Mouse (Mus musculus): Measurements from ENCODE around the gene Cops9. TPM values are rescaled to one million over a fixed set of nuclear protein-coding genes. Genes with fewer than 3 reads are reported as not detected.
A peak's percentile ranks its signal among the peaks of the same experiment; 100 is the strongest.

Gene Cops9
- polyA plus RNA-seq, 1 experiment from 2014 or later = 467 TPM

DNA sequence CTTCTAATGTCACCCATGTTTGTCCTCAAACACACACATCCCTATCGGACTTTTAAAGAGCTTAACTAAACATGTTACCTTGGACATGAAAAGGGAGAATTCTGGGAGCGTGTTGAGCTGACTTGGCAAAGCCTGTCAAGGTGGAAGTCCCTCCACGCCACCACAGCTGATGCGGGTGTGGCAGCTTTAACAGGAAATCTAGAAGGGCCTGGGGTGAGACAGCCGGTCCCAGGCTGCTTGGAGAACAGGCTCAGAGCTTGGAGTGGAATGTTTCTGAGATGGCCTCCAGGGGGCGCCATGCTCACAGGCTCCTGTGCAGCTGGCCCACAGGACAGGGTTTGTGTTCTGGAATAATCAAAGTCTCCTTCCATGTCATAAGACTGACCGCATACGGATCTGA, 6.9 kb upstream of the Cops9 start, which contains the start of gene Otos:
Gene Otos (minus strand): TSS at position 169 of the 400 bp plus-strand sequence.
- DNase-seq (ENCODE audit: low spot score) (peak; percentile 82), ATAC-seq (replicated peaks; ENCODE audit: low FRiP score, low TSS enrichment, low read depth) (peak; percentile 22; the same call in 1 of the 2 replicates)
- no peaks in the 10 kb centered on the region for H3K36me3 ChIP-seq (ENCODE audit: control insufficient read depth, insufficient read depth, low read length)
- no peak within 1 kb of the TSS for H3K27ac ChIP-seq (ENCODE audit: low read depth)
- no peaks in the 10 kb centered on the region for H3K4me1 ChIP-seq (replicated peaks; ENCODE audit: control insufficient read depth, insufficient read depth, low read length)
- H3K9me3 ChIP-seq (ENCODE audit: control insufficient read depth, low read length) = no peaks in the 10 kb centered on the region
- 28% methylated on average over 8 of the region's 8 CpGs for WGBS
- no peaks in the 10 kb centered on the region for H3K27me3 ChIP-seq (replicated peaks; ENCODE audit: control insufficient read depth, insufficient read depth, low read length)
- no peak within 1 kb of the TSS for H3K4me3 ChIP-seq (ENCODE audit: low read depth, low read length)
- no peak within 1 kb of the TSS for H3K4me2 ChIP-seq (ENCODE audit: low read length)
- no peak within 1 kb of the TSS for H3K9ac ChIP-seq (ENCODE audit: low read length)

DNA sequence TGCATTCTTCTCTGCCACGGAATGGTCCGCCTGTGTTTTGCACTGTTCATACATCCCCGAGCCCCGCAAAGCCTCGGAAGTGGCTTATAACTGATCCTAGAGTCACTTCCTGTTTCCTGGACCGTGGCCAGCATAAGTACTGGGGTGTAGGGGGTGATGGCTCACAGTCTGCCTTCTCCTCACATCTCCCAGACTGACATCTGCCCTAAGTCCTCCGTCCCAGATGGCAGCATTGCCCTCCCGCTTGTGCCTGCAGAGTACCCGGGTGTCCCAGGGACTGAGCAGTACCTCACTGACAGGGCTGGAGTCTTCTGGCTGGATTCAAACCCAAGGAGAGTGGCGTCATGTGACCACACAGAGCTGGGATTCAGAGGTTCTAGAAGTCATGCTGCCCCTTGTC, 6.4 kb upstream of the Cops9 start:
- Histone ChIP-seq H3K4me1 (replicated peaks; ENCODE audit: control insufficient read depth, insufficient read depth, low read length) (no peaks in the 10 kb centered on the region), H3K9me3 (ENCODE audit: control insufficient read depth, low read length) (no peaks in the 10 kb centered on the region), H3K36me3 (ENCODE audit: control insufficient read depth, insufficient read depth, low read length) (no peaks in the 10 kb centered on the region), H3K27ac (ENCODE audit: low read depth) (no peak overlapping the region), H3K4me2 (ENCODE audit: low read length) (no peak overlapping the region), H3K27me3 (replicated peaks; ENCODE audit: control insufficient read depth, insufficient read depth, low read length) (no peaks in the 10 kb centered on the region), H3K9ac (ENCODE audit: low read length) (no peak overlapping the region), H3K4me3 (ENCODE audit: low read depth, low read length) (no peak overlapping the region)
- ATAC-seq (replicated peaks; ENCODE audit: low FRiP score, low TSS enrichment, low read depth) = 0 out of 2 replicates have a peak, but pooled peaks have one; percentile 17
- DNase-seq (ENCODE audit: low spot score) = no peak
- WGBS = 51% methylated on average over 10 of the region's 10 CpGs

GRCm38 (mm10) chr1:92647752-92648151, 6.0 kb upstream of the Cops9 start:
- H3K9ac ChIP-seq (ENCODE audit: low read length) = no peak overlapping the region
- H3K36me3 ChIP-seq (ENCODE audit: control insufficient read depth, insufficient read depth, low read length) = no peaks in the 10 kb centered on the region
- peak; percentile 28; the same call in 1 of the 2 replicates for ATAC-seq (replicated peaks; ENCODE audit: low FRiP score, low TSS enrichment, low read depth)
- no peaks in the 10 kb centered on the region for H3K9me3 ChIP-seq (ENCODE audit: control insufficient read depth, low read length)
- no peak overlapping the region for H3K4me3 ChIP-seq (ENCODE audit: low read depth, low read length)
- no peak overlapping the region for H3K4me2 ChIP-seq (ENCODE audit: low read length)
- peak; percentile 91 for DNase-seq (ENCODE audit: low spot score)
- no peaks in the 10 kb centered on the region for H3K4me1 ChIP-seq (replicated peaks; ENCODE audit: control insufficient read depth, insufficient read depth, low read length)
- no peak overlapping the region for H3K27ac ChIP-seq (ENCODE audit: low read depth)
- 12% methylated on average over 8 of the region's 8 CpGs for WGBS
- H3K27me3 ChIP-seq (replicated peaks; ENCODE audit: control insufficient read depth, insufficient read depth, low read length) = no peaks in the 10 kb centered on the region

DNA sequence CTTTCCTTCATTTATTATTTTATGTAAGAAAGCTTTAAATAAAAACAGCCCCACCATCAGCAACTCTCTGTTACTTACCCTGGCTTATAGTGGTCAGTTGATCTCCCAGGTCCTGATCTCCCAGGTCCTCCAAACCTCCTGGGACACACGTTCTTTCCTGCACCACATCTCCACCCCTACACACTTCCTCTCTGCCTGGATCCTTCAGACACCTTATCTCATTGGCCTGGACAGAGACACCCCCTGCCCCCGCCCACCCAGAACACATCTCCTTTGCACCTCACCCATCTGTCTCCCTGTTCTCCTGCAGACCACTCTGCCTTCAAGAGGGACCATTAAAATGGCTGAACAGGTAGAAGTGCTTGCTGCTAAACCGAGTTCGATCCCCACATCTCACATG, 5.2 kb upstream of the Cops9 start:
- no peak for DNase-seq (ENCODE audit: low spot score)
- no peak overlapping the region for H3K4me3 ChIP-seq (ENCODE audit: low read depth, low read length)
- H3K9me3 ChIP-seq (ENCODE audit: control insufficient read depth, low read length) = no peaks in the 10 kb centered on the region
- H3K36me3 ChIP-seq (ENCODE audit: control insufficient read depth, insufficient read depth, low read length) = no peaks in the 10 kb centered on the region
- WGBS = 60% methylated on average over 4 of the region's 4 CpGs
- H3K27ac ChIP-seq (ENCODE audit: low read depth) = no peak overlapping the region
- H3K4me2 ChIP-seq (ENCODE audit: low read length) = no peak overlapping the region
- H3K4me1 ChIP-seq (replicated peaks; ENCODE audit: control insufficient read depth, insufficient read depth, low read length) = 0 out of 2 replicates have a peak, but pooled peaks cover 3% of the 10 kb centered on the region
- no peaks in the 10 kb centered on the region for H3K27me3 ChIP-seq (replicated peaks; ENCODE audit: control insufficient read depth, insufficient read depth, low read length)
- no peak for ATAC-seq (replicated peaks; ENCODE audit: low FRiP score, low TSS enrichment, low read depth)
- no peak overlapping the region for H3K9ac ChIP-seq (ENCODE audit: low read length)

GRCm38 (mm10) chr1:92646601-92647000, 4.8 kb upstream of the Cops9 start:
- Histone ChIP-seq H3K27me3 (replicated peaks; ENCODE audit: control insufficient read depth, insufficient read depth, low read length) (no peaks in the 10 kb centered on the region), H3K9ac (ENCODE audit: low read length) (no peak overlapping the region), H3K36me3 (ENCODE audit: control insufficient read depth, insufficient read depth, low read length) (no peaks in the 10 kb centered on the region), H3K4me2 (ENCODE audit: low read length) (no peak overlapping the region), H3K4me3 (ENCODE audit: low read depth, low read length) (no peak overlapping the region), H3K27ac (ENCODE audit: low read depth) (no peak overlapping the region), H3K9me3 (ENCODE audit: control insufficient read depth, low read length) (no peaks in the 10 kb centered on the region), H3K4me1 (replicated peaks; ENCODE audit: control insufficient read depth, insufficient read depth, low read length) (0 out of 2 replicates have a peak, but pooled peaks cover 3% of the 10 kb centered on the region)
- ATAC-seq (replicated peaks; ENCODE audit: low FRiP score, low TSS enrichment, low read depth) = no peak
- WGBS = 69% methylated on average over 7 of the region's 7 CpGs
- DNase-seq (ENCODE audit: low spot score) = no peak

DNA sequence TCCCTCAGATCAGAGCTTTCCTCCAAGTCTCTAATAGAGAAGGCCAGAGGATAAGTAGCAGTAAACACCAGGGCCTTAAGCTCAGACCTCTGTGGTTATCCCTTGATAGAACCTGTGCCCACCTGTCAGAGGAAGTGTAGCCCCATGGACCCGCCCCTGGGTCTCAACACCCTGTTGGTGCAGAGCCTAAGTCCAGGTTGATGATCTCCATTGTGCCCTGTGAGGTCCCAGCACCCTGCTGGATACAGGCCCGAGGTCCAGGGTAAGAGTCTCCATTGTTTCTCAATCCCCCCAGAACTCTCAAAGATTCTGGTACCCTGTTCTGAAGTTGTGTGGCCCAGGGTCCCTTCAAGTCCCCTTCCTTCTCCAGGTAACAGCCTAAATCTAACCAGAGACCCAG, 4.3 kb upstream of the Cops9 start:
- no peak overlapping the region for H3K4me3 ChIP-seq (ENCODE audit: low read depth, low read length)
- no peak for ATAC-seq (replicated peaks; ENCODE audit: low FRiP score, low TSS enrichment, low read depth)
- no peaks in the 10 kb centered on the region for H3K36me3 ChIP-seq (ENCODE audit: control insufficient read depth, insufficient read depth, low read length)
- H3K27me3 ChIP-seq (replicated peaks; ENCODE audit: control insufficient read depth, insufficient read depth, low read length) = no peaks in the 10 kb centered on the region
- peaks cover 4% of the 10 kb centered on the region for H3K4me1 ChIP-seq (replicated peaks; ENCODE audit: control insufficient read depth, insufficient read depth, low read length)
- no peak overlapping the region for H3K27ac ChIP-seq (ENCODE audit: low read depth)
- H3K9ac ChIP-seq (ENCODE audit: low read length) = no peak overlapping the region
- WGBS = 61% methylated on average over 2 of the region's 2 CpGs
- H3K4me2 ChIP-seq (ENCODE audit: low read length) = no peak overlapping the region
- DNase-seq (ENCODE audit: low spot score) = no peak
- H3K9me3 ChIP-seq (ENCODE audit: control insufficient read depth, low read length) = no peaks in the 10 kb centered on the region

- Histone ChIP-seq H3K4me2 (ENCODE audit: low read length) (no peak overlapping the region), H3K4me3 (ENCODE audit: low read depth, low read length) (no peak overlapping the region), H3K4me1 (replicated peaks; ENCODE audit: control insufficient read depth, insufficient read depth, low read length) (peaks cover 13% of the 10 kb centered on the region), H3K9me3 (ENCODE audit: control insufficient read depth, low read length) (no peaks in the 10 kb centered on the region), H3K27ac (ENCODE audit: low read depth) (no peak overlapping the region), H3K36me3 (ENCODE audit: control insufficient read depth, insufficient read depth, low read length) (no peaks in the 10 kb centered on the region), H3K9ac (ENCODE audit: low read length) (no peak overlapping the region), H3K27me3 (replicated peaks; ENCODE audit: control insufficient read depth, insufficient read depth, low read length) (no peaks in the 10 kb centered on the region)
- ATAC-seq (replicated peaks; ENCODE audit: low FRiP score, low TSS enrichment, low read depth) = no peak
- DNase-seq (ENCODE audit: low spot score) = no peak
- 76% methylated on average over 5 of the region's 5 CpGs for WGBS
Measured at GRCm38 (mm10) chr1:92644916-92645315, 3.1 kb upstream of the Cops9 start.

DNA sequence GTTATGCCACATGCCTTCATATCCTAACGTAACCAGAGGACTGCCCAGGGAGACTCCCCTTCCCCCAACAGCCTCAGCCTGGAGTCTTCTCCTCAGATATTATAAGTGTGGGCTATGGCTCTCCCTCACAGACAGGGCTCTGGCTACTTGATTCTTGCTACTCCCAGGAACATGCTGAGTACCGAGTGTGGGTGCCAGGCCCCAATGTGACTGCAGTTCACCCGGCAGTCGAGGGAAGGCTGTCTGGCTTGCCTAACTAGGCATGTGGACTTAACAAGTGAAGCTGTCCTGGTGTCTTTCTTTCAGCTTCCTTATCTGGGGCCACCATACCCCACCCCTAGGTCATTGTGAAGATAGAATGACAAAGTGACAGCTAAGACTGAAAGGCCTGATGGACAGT, 1.9 kb upstream of the Cops9 start:
- H3K4me3 ChIP-seq (ENCODE audit: low read depth, low read length) = no peak overlapping the region
- H3K9me3 ChIP-seq (ENCODE audit: control insufficient read depth, low read length) = no peaks in the 10 kb centered on the region
- H3K36me3 ChIP-seq (ENCODE audit: control insufficient read depth, insufficient read depth, low read length) = no peaks in the 10 kb centered on the region
- no peak for ATAC-seq (replicated peaks; ENCODE audit: low FRiP score, low TSS enrichment, low read depth)
- peaks cover 13% of the 10 kb centered on the region for H3K4me1 ChIP-seq (replicated peaks; ENCODE audit: control insufficient read depth, insufficient read depth, low read length)
- DNase-seq (ENCODE audit: low spot score) = no peak
- 71% methylated on average over 4 of the region's 4 CpGs for WGBS
- no peak overlapping the region for H3K9ac ChIP-seq (ENCODE audit: low read length)
- no peak overlapping the region for H3K4me2 ChIP-seq (ENCODE audit: low read length)
- H3K27ac ChIP-seq (ENCODE audit: low read depth) = no peak overlapping the region
- no peaks in the 10 kb centered on the region for H3K27me3 ChIP-seq (replicated peaks; ENCODE audit: control insufficient read depth, insufficient read depth, low read length)

DNA sequence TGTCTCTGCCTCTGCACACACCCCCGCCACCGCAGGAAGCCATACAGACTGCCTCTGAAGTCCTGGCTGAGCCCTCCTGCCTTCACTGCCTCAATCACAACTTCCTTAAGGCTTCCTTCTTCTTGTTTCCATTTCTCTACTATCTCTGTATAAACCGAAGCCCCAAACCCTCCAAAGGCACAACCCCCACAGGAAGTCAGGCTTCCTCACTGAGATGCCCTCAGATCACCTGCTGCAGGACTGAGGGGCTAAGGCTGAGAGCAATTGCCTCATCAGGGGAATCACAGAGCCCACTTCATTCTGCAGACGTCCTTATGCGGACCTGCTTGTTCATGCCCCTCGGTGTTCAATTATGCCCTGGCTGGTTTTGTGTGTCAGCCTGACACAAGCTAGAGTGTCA, 1.4 kb downstream of the Cops9 start:
- H3K27ac ChIP-seq (ENCODE audit: low read depth) = no peak overlapping the region
- H3K36me3 ChIP-seq (ENCODE audit: control insufficient read depth, insufficient read depth, low read length) = peaks cover 32% of the 10 kb centered on the region
- H3K27me3 ChIP-seq (replicated peaks; ENCODE audit: control insufficient read depth, insufficient read depth, low read length) = no peaks in the 10 kb centered on the region
- ATAC-seq (replicated peaks; ENCODE audit: low FRiP score, low TSS enrichment, low read depth) = no peak
- 89% methylated on average over 6 of the region's 6 CpGs for WGBS
- H3K4me1 ChIP-seq (replicated peaks; ENCODE audit: control insufficient read depth, insufficient read depth, low read length) = peaks cover 13% of the 10 kb centered on the region
- peak; percentile 44 for DNase-seq (ENCODE audit: low spot score)
- H3K4me3 ChIP-seq (ENCODE audit: low read depth, low read length) = no peak overlapping the region
- H3K9me3 ChIP-seq (ENCODE audit: control insufficient read depth, low read length) = no peaks in the 10 kb centered on the region
- H3K4me2 ChIP-seq (ENCODE audit: low read length) = peak overlapping the region; percentile 98; the same call in 1 of the 2 replicates
- no peak overlapping the region for H3K9ac ChIP-seq (ENCODE audit: low read length)
